Mouse (Mus musculus) embryonic facial prominence, embryonic 10.5 days (tissue): ENCODE results near the gene Esrrg. TPM values are rescaled to one million over a fixed set of nuclear protein-coding genes. Genes with fewer than 3 reads are reported as not detected.
A peak's percentile ranks its signal among the peaks of the same experiment; 100 is the strongest.

Experiments
- DNase-seq: peaks from one replicate; pipeline ENCODE4 v3.0.0-alpha.2; 2017; ENCODE audit warnings: low spot score
- H3K27ac ChIP-seq: fragments of 300-500 bp; sonication (generic); replicated peaks from 2 replicates; pipeline ENCODE4 v1.5.1; 2016; ENCODE audit warnings: mild to moderate bottlenecking
- H3K27me3 ChIP-seq: fragments of 300-500 bp; sonication (generic); replicated peaks from 2 replicates; pipeline ENCODE4 v1.6.1; 2016; ENCODE audit warnings: low read depth, mild to moderate bottlenecking; ENCODE audit not compliant: poor library complexity, severe bottlenecking
- H3K36me3 ChIP-seq: fragments of 300-500 bp; sonication (generic); replicated peaks from 2 replicates; pipeline ENCODE4 v1.6.1; 2016; ENCODE audit warnings: mild to moderate bottlenecking, moderate library complexity
- H3K4me1 ChIP-seq: fragments of 300-500 bp; sonication (generic); 2 replicates; pipeline ENCODE4 v1.6.1; 2016
- H3K4me3 ChIP-seq: fragments of 300-500 bp; sonication (generic); 2 replicates; pipeline ENCODE4 v1.5.1; 2016; ENCODE audit warnings: mild to moderate bottlenecking, moderate library complexity
- H3K9me3 ChIP-seq: fragments of 300-500 bp; sonication (generic); 2 replicates; pipeline ENCODE4 v1.6.1; 2016; ENCODE audit warnings: mild to moderate bottlenecking
- WGBS: fragments of 180-500 bp; shearing (Covaris S2); methylation state at CpG from one replicate; pipeline ENCODE4 v1.1.7; 2016; 5-methylcytosine and 5-hydroxymethylcytosine counted together
- polyA plus RNA-seq: library from polyadenylated mRNA; unstranded; fragments of >200 nt; fragmentation: Nextera tagmentation; extraction: Ambion mirVana; gene quantifications from 2 replicates; pipeline ENCODE4 v1.2.1, GENCODE M21; 2016

Gene Esrrg
- polyA plus RNA-seq, 1 experiment from 2014 or later, result 1.1 TPM

DNA sequence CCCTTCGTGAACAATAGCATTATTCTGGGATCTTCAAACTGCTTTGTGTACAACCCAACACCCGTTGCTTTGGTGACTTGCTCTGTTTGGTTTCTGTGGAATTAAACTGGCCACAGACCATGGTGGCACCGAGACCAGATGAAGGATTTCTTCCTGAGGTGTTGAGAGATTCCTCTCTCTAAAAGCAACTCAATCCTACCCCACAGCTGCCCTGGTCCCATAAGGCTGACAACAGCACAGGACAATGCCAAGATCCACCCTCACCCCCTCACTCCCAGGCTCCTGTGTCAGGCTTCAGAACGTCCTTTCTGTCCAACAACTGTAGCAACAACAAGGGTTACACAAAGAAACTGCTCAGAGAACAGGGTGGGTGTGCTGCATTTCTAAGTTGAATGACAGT is 449.3 kb downstream of the Esrrg start:
- Histone ChIP-seq H3K27ac (no peak overlapping the region), H3K9me3 (no peaks in the 10 kb centered on the region), H3K36me3 (no peaks in the 10 kb centered on the region), H3K27me3 (no peaks in the 10 kb centered on the region), H3K4me3 (no peak overlapping the region), H3K4me1 (0 out of 2 replicates have a peak, but pooled peaks cover 2% of the 10 kb centered on the region)
- no peak for DNase-seq
- WGBS, result 69% methylated on average over 4 of the region's 4 CpGs

DNA sequence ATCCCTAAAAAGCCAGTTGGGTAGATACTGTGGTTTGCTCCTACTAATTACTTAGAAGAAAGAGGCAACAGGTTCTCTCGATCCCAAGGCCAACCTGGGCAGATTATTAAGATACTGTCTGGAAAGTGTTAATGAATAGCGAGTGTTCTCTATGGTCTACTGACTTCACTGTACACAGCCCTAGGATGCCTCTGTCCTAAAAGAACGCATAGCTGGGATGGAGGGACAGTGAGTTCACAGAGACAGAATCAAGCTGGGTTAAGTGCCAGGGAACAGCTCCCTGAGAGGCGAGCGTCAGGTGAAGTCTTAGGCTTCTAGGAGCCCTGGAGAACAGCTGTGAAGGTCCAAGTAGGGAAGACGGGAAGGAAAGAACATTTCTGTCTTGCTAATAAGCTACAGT is 450.4 kb downstream of the Esrrg start:
- Histone ChIP-seq H3K4me3 (no peak overlapping the region), H3K4me1 (0 out of 2 replicates have a peak, but pooled peaks cover 2% of the 10 kb centered on the region), H3K36me3 (no peaks in the 10 kb centered on the region), H3K27ac (no peak overlapping the region), H3K9me3 (no peaks in the 10 kb centered on the region), H3K27me3 (no peaks in the 10 kb centered on the region)
- DNase-seq, result no peak
- WGBS, result 88% methylated on average over 6 of the region's 6 CpGs

DNA sequence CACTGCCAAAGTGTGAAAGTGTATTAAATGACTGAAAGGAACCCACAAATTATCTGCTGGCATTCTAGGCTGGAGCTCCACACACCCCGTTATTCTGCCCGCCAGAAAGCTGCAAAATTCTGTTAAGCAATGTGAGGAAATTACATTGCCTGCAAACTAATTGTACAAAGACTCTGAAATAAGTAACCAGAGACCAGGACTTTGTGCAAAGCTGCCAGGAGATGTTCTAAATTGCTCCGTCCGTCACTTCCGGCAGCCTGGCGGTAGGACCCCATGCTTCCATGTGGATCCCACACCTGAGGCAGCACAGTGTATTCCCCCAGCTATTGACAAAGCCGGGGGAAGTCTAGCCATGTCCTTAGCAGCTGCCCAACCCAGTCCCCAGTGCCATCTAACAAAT is 451.9 kb downstream of the Esrrg start:
- Histone ChIP-seq H3K9me3 (no peaks in the 10 kb centered on the region), H3K4me3 (no peak overlapping the region), H3K27me3 (no peaks in the 10 kb centered on the region), H3K36me3 (no peaks in the 10 kb centered on the region), H3K4me1 (0 out of 2 replicates have a peak, but pooled peaks cover 2% of the 10 kb centered on the region), H3K27ac (no peak overlapping the region)
- no peak for DNase-seq
- 84% methylated on average over 7 of the region's 7 CpGs for WGBS

DNA sequence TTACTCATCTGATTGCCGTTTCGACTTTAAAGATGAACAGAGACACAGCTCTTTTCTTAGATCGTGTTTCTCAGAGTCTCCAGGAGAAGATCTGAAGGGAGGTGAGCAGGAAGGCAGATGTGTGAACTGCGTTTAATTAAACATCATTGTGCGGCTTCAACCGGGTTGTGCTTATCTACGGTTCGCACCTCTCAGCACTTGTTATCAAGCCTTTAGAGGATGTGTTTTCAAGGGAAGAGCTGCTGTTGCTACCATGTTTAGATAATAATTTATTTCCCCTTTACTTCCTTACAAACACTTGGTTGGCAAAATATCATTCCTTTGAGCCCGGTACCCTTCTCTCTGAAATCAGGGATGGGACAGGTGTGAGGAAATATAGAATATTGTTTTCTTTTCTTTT is 460.2 kb downstream of the Esrrg start:
- 88% methylated on average over 9 of the region's 9 CpGs for WGBS
- DNase-seq, result no peak
- Histone ChIP-seq H3K27ac (no peak overlapping the region), H3K27me3 (peaks cover 4% of the 10 kb centered on the region; the same call in 1 of the 2 replicates), H3K36me3 (no peaks in the 10 kb centered on the region), H3K4me3 (no peak overlapping the region), H3K4me1 (no peaks in the 10 kb centered on the region), H3K9me3 (no peaks in the 10 kb centered on the region)

DNA sequence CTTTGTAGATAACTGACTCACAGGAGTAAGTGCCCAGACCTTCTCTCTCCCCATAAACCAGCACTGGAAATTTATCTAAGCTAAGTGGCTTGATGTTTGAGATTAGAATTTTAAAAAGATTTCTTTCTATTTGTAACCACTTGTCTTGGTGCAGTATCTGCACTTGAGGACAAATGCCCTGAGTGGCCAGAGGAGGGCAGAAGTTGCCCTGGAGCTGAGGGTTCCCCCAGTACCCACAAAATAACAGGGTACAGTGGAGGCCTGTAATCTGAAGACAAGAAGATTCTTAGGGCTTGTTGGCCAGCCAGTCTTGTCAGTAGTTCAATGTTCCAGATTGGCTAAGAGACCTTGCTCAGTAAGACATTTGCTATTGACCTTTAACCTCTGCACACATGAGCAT is 461.3 kb downstream of the Esrrg start:
- Histone ChIP-seq H3K9me3 (no peaks in the 10 kb centered on the region), H3K4me3 (no peak overlapping the region), H3K36me3 (no peaks in the 10 kb centered on the region), H3K4me1 (no peaks in the 10 kb centered on the region), H3K27me3 (peaks cover 4% of the 10 kb centered on the region; the same call in 1 of the 2 replicates), H3K27ac (no peak overlapping the region)
- DNase-seq, result no peak

DNA sequence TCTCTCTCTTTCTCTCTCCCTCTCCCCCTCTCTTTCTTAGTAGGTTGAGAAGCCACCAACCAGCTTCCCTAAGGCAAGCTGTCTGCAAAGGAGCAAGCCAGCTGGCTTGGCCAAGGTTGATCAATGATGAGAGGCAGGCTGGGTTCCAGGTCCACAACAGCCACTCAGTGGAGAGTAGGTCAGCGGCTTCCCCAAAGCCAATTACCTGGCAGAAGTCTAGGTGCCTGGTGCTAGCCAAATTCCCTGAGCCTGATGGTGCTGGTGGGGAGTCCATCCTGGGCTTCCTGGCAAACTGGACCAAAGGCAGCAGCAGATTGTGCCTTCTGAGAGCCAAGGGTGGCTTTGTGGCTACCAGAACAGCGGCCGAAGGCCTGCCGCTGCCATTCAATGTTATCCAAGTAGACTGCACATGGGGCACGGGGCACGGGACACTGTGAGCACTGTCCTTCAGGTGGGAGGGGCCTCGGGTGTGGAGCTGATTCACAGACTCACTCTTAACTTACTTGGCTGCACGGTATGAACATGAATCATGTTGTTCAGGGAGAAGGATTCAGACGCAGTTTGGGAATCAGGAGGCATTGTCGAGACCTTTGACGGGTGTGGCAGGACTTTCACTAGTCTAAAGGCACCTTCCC is 469.1 kb downstream of the Esrrg start:
- H3K27ac ChIP-seq, result no peak overlapping the region
- H3K4me3 ChIP-seq, result no peak overlapping the region
- no peaks in the 10 kb centered on the region for H3K9me3 ChIP-seq
- DNase-seq, result no peak
- WGBS, result 90% methylated on average over 11 of the region's 11 CpGs
- H3K4me1 ChIP-seq, result peaks cover 19% of the 10 kb centered on the region
- no peaks in the 10 kb centered on the region for H3K36me3 ChIP-seq
- H3K27me3 ChIP-seq, result peaks cover 8% of the 10 kb centered on the region; the same call in 1 of the 2 replicates

DNA sequence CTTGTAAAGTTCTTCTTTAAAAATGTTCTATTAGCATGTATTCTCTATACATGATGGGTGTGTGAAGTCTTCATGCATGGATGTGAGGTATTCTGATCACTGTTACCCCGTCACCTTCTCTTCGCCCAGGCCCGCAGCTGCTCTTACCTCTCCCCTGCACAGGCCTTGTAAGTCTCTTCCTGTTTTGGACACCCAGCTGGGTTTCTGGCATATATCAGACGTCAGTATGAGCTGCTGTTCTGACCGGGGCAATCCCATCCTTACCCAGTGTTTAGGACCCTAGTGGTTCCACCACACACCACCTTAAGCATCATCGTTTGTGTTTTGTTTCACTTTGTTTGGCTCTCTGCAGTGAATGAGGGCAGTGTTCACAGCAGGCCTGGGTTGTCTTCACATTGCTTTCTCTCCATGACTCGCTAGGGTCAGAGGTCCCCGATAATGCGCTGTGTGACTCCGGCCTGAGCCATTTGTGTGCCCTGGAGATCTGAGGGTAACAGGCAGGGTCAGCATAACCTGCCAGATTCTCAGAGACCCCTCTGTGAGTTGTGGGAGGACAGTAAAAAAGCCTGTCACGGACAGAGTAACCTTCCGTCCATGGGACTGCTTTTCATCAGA is 471.8 kb downstream of the Esrrg start:
- DNase-seq, result peak; percentile 15
- H3K27ac ChIP-seq, result no peak overlapping the region
- no peaks in the 10 kb centered on the region for H3K9me3 ChIP-seq
- 38% methylated on average over 12 of the region's 12 CpGs for WGBS
- no peaks in the 10 kb centered on the region for H3K36me3 ChIP-seq
- no peak overlapping the region for H3K4me3 ChIP-seq
- H3K27me3 ChIP-seq, result peaks cover 8% of the 10 kb centered on the region; the same call in 1 of the 2 replicates
- peaks cover 28% of the 10 kb centered on the region for H3K4me1 ChIP-seq

DNA sequence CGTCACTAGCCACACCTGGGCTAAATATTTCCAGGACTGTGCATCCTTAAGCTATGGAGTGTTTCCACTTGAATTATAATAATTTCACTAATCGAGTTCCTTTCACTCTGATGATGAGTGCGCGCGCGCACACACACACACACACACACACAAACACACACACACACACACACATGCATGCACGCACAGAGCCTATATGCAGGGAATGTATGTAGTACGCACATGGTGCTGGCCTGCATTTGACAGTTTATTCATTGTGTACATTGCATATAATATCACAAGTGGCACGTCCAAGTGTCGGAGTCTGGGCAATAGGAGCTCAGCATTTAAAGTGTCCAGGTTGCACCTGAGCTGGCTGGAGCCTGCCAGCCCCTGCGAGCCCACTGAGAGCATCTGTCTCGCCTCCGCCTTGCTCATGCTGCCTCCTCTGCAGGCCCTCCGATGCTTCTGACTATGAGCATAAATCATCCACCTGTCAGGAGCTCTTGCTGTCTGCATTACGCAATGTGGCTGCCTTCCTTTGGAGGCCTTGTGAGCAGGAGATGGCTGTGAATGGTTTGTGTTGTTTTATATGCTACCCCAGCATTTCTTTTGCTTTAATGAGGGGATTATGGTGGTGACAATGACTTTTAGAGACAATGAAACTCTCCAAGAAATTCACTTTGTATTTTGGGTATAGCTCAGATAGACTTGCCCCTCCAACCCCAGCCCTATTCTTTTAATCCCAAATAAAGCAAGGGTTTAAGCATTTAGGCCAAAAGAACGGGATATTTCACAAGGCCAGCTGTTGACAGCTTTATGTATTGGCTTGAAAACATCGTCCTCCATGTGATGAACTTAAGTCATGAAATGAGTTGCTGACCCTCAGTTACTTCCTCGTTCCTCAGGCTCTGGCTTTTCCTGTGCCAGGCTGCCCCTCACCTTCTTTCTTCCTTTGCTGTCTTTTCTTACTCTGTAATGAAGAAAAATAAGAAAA is 474.4 kb downstream of the Esrrg start:
- no peak overlapping the region for H3K27ac ChIP-seq
- no peak for DNase-seq
- 86% methylated on average over 18 of the region's 18 CpGs for WGBS

DNA sequence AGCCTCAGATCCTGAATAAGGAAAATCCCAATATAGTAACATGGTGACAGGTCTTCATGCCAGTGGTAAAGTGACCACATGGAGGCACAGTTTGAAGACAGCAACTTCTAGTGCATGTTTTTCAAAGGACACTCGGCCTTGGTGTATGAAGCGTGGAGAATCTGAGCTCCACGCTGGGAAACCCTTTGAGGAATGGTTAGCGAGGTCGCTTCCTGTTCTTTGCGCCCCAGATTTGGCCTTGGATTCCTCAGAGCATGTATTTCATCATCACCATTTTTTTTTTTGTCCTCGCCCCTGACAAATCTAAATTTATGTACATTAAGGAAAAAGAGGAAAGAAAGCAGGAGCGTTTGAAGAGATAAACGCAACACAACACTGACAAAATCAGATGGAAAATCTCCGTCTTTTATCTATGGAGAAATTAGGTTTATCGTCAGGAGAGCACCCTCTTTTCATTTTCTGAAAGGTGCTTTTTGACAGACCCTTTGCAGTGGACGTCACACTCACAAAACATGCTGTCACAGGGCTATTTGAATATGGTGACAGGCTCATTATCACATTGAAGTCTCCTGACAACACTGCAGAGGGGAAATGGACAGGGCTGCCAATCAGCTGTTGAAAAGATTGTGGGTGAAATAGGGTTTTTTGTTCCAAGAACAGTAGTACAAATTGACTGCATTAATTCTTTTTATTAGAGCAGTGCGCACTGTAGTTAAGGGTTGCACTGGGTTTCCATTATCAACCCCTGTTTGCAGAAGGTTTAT is 476.7 kb downstream of the Esrrg start:
- DNase-seq, result no peak
- Histone ChIP-seq H3K36me3 (no peaks in the 10 kb centered on the region), H3K4me1 (peaks cover 34% of the 10 kb centered on the region), H3K9me3 (no peaks in the 10 kb centered on the region), H3K4me3 (no peak overlapping the region), H3K27me3 (peaks cover 8% of the 10 kb centered on the region; the same call in 1 of the 2 replicates), H3K27ac (no peak overlapping the region)
- WGBS, result 69% methylated on average over 13 of the region's 13 CpGs

More for the DNA sequence above, 474.4 kb downstream of the Esrrg start:
- no peak overlapping the region for H3K4me3 ChIP-seq
- no peaks in the 10 kb centered on the region for H3K36me3 ChIP-seq
- no peaks in the 10 kb centered on the region for H3K9me3 ChIP-seq
- peaks cover 8% of the 10 kb centered on the region; the same call in 1 of the 2 replicates for H3K27me3 ChIP-seq
- H3K4me1 ChIP-seq, result peaks cover 36% of the 10 kb centered on the region

DNA sequence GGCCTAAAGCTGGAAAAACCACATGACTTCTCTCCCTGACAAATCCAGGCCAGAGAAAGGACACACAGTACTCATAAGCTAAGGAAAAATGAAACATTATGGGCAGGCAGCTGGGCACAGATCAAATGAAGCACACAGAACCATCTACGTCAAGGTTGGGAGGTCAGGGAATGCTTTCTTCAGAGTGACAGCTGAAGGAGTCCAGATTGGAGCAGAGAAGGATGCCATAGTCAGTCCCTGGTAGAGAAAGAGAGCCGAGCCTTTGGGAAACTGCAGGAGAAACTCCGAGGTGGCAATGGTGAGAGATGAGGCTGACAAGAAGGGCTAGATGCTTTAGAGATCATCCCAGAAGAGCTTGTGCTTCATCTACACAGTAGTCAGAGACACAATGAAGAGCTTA is 485.1 kb downstream of the Esrrg start:
- Histone ChIP-seq H3K36me3 (no peaks in the 10 kb centered on the region), H3K27ac (no peak overlapping the region), H3K4me1 (no peaks in the 10 kb centered on the region), H3K4me3 (no peak overlapping the region), H3K27me3 (no peaks in the 10 kb centered on the region), H3K9me3 (no peaks in the 10 kb centered on the region)
- WGBS, result 79% methylated on average over 3 of the region's 3 CpGs
- no peak for DNase-seq

DNA sequence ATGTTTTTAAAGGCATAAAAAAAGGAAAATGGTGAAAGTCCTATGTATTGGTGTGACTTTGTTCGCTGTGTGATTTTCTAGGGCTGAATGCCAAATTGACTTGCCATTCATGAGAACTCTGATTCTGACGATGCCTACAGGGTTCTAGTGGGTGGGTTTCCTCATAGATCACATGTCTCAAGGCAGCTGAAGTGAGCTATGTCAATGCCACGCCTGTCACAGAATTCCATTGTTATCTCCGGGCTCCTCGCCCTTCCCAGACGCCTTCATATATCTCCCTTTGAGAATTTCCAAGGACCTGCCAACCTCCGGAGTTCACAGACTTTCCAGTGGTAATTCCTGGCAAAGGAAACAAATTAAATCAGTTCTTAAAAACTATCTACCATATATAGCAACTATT is 493.2 kb downstream of the Esrrg start:
- H3K4me3 ChIP-seq, result no peak overlapping the region
- no peaks in the 10 kb centered on the region for H3K27me3 ChIP-seq
- H3K9me3 ChIP-seq, result no peaks in the 10 kb centered on the region
- no peak for DNase-seq
- no peaks in the 10 kb centered on the region for H3K4me1 ChIP-seq
- no peaks in the 10 kb centered on the region for H3K36me3 ChIP-seq
- WGBS, result 84% methylated on average over 7 of the region's 7 CpGs
- no peak overlapping the region for H3K27ac ChIP-seq

DNA sequence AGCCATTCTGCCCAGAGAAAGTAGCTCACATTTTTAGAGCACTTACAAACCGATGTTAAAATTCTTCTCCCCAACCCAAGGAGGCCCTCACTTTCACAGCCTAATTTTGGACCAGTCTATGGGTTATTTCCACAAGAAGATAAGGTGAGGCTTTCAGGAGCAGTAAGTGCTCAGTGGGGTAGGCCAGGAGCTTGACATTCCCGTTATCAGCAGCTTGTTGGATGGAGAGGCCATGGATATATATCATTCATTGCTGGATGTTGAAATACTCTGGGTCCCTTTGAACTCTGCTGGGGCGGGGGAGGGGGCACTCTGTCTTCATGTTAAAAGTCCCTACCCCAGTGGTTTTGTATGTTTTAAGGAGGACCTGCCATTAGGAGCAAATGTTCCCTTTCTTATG is 494.6 kb downstream of the Esrrg start:
- WGBS, result 68% methylated on average over 3 of the region's 3 CpGs
- Histone ChIP-seq H3K4me3 (no peak overlapping the region), H3K27me3 (no peaks in the 10 kb centered on the region), H3K4me1 (peaks cover 4% of the 10 kb centered on the region), H3K9me3 (no peaks in the 10 kb centered on the region), H3K36me3 (no peaks in the 10 kb centered on the region), H3K27ac (no peak overlapping the region)
- no peak for DNase-seq
